Mouse (Mus musculus): Measurements from ENCODE around the gene Zmynd8.
"Not testable (repeated sequence)": the region's sequence is repeated elsewhere in the genome, so short reads cannot be mapped to it uniquely, and the experiment has no call there.

Zmynd8 gene

DNA sequence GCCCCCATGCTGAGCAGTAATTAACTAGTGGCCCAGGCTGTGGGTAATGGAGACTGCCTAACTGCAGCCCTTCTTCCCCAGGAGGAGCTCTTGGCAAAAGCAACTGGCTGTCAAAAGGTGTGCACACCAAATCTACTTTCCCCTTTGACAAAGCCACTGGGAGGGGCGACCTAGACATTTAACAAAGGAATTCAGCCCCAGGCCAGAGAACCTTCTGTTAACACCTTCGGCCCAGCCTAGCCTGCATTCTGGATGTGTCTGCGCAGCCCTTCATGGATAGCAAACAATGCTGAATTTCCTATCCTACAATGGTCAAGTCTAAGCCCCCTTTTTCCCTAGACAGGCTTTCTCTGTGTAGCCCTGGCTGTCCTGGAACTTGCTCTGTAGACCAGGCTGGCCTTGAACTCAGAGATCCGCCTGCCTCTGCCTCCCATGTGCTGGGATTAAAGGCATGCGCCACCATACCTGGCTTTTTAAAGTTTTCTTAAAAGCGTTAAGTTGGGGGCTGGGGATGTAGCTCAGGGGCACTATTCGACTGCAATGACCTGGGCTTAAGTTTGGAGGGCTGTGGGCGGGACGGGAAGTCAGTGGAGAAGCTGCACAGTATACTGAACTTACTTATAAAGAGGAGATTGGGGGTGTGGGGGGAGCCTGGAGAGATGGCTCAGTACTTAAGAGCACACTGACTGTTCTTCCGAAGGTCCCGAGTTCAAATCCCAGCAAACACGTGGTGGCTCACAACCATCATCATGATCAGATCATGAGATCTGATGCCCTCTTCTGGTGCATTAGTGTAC, 90.4 kb downstream of the Zmynd8 start:
- no peak for DNase-seq (ENCODE audit: low spot score)

DNA sequence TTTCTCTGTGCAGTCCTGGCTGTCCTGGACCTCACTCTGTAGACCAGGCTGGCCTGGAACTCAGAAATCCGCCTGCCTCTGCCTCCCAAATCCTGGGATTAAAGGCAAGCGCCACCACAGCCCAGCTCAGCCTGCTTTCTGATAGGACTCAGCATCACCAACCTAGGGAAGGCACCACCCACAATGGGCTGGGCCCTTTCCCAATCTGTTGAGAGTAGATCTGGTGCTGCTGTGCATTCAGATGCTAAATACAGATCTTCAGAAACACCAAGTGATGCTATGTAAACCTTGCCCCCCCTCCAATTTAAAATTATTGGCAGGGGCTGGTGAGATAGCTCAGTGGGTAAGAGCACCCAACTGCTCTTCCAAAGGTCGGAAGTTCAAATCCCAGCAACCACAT, 98.6 kb downstream of the Zmynd8 start:
- not testable (repeated sequence) for DNase-seq (ENCODE audit: low spot score)

DNA sequence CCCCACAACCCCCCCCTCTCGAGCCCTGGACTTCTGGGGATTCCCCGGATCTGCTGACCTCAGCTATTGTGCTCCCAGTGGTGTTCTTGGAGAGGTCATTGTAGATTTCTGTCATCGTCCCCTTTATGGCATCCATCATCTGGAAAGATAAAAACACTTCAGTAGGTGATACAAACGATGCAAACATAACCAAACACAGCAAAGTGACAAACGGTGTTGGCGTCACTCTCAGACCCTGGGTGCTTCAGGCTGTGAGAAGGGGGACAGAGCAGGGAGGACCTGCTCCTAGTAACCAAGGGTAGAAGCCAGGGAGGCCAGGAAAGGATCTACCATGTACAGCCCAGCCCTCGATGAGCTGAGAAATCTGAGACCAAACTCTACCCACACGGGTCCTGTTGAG, 100.9 kb downstream of the Zmynd8 start:
- DNase-seq (ENCODE audit: low spot score) = no peak

DNA sequence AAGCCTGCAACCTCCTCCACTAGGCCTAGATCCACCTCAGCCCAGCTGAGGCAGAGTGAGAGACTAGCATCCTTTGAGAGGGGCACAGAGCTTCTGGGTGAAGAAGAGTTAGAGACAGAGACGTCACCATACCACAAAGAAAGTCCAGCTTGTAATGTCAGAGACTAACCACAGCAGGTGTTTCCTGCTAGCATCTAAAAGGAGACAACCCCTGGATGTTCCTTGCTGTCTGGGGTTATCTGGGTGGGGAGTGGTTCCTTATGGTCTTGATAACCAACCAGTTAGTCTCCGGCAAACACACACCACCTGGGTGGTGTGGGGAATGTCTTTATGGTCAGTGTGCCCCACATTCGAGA, 105.6 kb downstream of the Zmynd8 start:
- DNase-seq (ENCODE audit: low spot score) = no peak

DNA sequence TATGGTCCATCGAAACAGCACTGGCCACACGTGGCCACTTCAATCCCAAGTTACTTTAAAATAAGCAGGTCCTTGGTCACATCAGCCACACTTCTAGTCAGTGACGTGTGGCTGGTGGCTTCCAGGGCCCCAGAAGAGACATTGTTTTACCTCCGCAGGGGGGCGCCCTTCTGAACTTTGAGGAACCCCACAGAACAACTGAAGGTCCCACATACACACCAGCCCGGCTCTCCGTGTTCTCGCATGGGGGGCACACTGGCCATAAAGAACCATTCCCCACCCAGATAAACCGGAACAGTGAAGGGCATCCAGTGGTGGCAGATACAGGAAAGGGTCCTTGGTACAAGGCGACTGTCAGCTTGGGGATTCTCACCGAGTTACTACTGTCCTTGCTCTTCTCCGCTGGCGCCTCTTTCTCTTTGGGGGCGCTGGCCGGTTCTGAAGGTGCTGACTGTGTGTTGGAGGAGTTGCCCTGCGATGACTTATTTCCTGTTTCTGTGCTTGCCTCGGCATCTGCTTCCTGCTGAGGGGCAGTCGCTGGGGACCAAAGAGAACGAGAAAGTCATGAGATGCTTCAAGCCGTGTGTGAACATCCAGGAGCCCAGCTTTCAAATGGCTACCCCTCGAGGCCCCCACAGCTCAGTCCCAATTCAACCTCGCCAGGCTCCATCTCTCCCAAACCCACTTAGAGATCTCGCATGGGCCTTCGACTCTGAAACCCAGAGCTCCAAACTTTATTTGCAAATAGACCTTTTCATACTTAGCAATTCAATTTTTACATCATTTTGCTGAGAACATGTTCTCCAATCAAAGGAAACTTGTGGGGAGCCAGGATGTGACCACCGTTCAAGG, 106.2 kb downstream of the Zmynd8 start:
- no peak for DNase-seq (ENCODE audit: low spot score)

DNA sequence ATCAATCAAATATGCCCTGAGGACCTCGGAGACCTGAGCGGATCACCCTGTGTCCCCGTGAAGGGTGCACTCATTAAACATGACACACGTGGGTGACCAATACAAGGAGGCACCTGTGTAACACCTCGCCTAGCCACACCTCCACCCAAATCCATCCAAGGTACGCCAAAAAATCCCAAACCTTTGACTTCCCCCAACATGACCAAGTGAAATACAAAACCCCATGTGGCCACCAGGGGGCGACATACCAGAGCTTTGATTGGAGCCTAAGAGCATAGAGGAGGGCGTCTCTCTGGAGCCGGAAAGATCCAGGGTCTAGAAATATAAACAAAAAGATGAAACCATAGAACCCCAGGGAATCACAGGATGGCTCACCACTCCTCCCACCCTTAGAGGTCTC, 107.2 kb downstream of the Zmynd8 start:
- no peak for DNase-seq (ENCODE audit: low spot score)

DNA sequence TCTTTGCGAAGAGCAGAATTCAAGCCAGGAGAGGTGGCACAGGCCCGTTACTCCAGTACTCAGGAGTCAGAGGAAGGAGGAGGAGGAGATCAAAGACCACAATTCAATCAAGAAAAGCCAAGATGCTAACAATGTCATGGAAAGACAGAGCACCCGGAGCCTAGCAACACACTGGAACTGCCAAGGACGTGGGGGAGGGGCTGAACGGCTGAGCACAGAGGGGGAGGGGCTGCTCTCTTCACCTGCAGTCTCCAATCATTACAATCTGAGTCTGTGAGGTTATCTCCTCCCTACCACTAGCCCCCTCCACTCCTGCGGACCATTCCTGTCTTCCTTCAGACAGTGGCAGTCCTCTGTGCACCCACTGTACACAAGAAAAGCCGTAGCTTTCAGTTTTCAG, 107.8 kb downstream of the Zmynd8 start:
- no peak for DNase-seq (ENCODE audit: low spot score)

DNA sequence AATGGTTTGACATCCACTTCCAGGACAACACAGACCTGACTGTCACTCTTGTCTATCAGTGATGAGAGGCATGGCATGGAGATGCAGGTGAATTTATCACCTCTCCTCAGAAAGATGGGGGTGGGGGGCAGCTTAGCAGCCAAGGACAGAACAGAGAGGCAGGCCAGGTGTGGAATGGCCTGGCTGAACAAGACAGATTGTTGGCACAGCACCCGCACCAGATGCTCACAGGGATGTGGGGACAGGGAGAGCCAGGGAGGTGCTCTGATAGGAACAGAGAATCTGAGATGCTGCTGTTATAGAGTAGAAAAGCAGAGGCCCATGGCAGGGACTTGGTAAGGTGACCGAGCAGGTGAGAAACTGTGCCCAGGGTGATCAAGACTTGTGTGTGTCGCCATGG, 109.1 kb downstream of the Zmynd8 start:
- no peak for DNase-seq (ENCODE audit: low spot score)

DNA sequence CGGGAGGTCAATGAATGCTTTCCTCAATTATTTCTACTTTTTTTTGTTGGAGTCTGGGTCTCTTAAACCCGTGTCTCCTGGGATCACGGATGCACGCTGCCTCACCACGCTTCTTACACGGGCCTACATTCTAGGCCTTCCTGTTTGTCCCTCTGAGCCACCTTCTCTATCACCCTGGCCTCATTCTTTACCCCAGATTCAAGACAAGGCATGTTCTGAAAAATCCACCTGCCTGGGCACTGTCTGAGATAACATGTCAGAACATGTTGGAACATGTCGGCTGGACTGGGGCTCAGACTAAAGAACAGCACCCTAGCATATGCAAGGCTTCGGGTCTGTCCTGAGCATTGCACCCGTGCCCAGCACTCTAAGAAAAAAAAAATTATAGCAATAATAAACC, 110.0 kb downstream of the Zmynd8 start:
- no peak for DNase-seq (ENCODE audit: low spot score)

DNA sequence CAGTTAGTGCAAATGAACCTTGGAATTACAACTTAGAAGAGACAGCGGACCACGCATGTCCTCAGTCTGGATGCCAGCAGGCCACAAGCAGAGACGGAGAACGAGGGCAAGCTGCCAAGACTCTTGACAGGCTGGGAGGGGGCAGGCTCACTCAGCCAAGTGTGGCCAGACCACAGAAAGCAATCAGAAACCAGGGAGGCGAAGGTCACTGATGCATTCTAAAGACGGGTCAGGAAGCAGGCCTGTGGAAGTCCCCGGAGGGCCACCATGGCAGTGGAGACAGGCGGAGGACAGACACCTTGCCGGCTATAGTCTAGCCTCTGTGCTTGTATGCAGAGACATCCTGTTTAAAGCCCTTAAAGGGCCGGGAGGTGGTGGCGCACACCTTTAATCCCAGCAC, 110.8 kb downstream of the Zmynd8 start:
- DNase-seq (ENCODE audit: low spot score) = peak; percentile 55

DNA sequence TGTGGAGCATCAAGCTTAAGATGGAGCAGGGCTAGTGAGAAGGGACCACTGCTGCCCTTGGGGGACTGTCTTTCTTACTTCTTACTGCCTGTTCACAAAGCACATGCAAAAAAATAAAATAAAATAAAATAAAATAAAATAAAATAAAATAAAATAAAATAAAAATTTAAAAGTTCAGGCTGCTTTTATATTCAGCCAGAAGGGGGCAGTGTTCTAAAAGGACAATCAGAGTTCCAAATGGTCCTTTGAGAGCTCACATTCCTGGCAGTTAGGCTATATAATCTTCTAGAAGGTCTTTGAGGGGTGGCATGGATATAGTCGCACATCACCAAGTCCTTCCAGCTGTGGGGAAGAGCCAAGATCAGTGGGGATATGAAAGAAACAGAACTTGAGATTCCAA, 112.3 kb downstream of the Zmynd8 start:
- DNase-seq (ENCODE audit: low spot score) = no peak

DNA sequence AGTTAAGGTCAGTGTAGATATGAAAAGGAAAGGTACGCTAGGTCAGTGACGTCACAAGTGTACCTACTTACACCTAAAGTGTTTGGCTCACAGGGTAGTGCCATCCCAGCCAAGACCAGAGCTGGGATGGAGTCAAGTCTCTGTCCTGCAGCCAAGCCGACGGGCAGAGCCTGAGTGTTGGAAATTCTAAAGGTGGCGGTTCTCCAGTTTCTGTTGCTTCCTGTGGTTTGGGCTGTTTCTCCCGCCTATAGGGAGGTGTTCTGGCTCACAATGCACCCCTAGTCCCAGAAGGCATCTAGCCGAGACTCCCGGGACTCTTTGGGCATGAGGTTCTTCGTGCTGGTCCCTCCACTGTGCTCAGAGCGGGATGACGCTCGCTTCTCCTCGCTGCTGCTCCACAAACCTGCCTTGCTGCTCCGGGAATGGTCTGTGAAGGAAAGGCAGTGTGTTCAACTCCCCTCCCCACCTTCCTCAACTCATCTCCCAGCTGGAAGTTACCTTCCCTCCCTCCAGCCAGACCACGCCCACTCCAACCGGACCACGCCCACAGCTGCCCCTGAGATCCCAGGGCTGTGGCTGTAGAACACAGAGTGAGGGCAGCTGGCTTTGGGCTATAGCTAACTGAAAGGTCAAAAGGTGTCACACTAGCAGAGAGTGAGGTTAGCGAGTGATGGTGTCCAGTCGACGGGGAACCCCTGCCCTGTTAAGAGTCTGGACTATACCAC, 113.3 kb downstream of the Zmynd8 start:
- no peak for DNase-seq (ENCODE audit: low spot score)

DNA sequence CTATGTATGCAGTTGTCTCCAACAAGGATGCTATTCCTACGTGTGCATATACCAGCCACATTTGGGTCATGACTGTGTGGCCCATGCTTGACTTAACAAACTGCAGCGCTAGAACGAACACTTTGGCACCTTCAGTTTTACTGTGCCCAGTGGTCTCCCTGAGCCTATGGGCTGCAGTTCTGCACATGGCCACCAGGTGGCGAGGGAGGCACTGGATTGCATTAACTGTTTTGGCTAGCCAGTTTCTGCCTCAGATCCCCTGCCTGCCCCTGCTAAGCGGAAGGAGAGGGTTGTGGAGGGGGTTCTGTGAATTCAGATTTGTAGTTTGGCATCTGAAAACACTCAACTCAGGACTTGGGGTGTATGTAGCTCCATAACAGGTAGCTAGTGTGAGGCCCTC, 116.5 kb downstream of the Zmynd8 start:
- peak; percentile 71 for DNase-seq (ENCODE audit: low spot score)

DNA sequence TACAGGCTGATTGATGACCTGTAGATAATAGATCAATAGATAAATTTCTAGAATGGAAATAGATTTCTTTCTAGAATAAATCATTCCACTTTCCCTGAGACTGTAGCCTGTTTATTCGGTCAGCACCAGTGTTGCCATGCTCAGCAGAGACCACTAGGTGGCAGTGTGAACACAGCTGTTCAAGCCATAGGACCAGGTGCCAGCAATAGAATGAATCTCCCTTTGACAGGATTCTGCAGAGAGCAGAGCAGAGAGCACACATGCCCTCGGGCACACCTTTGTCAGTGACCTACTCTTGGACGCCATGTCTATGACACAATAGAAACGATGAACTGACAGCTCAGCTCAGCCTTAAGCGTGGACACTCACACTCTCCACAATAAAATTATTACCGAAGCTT, 119.9 kb downstream of the Zmynd8 start:
- peak; percentile 57 for DNase-seq (ENCODE audit: low spot score)

DNA sequence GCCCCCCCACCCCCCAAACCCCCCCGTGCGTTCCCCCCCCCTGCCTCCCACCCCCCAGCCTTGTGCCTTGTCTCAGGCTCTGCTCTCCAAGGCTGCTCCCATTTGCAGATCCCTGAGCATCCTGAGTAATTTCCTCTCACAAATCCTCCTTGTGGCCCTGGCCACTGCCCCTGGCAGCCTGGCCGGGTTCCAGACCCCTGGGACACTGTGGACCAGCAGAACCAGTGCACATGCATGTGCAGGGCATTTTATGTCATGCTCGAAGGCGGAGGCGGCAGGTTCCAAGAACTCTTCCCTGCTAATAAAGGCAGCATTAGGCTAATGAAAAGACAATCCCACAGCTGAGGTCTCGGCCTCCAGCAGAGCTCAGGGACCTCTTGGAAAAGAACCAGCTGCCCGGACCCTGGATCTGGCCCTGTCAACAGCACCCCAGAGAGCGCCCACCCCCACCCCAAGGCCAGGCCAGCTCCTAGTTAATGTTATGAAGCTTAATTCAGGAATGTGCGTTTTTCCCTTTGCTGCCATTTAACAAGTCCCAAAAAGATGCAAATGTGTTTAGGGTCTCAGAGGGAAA, 129.4 kb downstream of the Zmynd8 start:
- peak; percentile 29 for DNase-seq (ENCODE audit: low spot score)

DNA sequence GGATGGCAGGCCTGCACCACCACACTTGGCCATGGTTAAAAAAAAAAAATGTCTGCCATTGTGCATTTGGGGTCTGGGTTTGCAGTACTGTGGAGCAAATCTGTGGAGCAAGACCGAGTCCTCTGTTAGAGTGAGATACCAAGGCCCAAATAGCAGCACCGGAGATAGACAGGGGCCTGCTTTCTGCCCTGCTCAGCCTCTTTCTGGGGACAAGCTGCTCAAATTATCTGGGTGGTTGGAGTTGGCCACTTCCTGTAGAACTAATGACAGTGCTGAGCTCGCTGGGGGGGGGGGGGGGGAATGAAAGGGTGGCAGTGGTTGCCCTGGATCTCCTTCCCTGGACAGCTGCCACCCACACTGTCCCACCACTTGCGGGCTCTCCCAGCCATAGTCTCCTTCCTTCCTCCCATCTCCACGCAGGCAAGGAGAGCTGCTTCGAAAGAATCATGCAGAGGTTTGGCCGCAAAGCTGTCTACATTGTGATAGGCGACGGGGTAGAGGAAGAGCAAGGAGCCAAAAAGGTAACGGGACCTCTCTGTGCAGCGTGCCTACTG, 129.9 kb downstream of the Zmynd8 start:
- no peak for DNase-seq (ENCODE audit: low spot score)

DNA sequence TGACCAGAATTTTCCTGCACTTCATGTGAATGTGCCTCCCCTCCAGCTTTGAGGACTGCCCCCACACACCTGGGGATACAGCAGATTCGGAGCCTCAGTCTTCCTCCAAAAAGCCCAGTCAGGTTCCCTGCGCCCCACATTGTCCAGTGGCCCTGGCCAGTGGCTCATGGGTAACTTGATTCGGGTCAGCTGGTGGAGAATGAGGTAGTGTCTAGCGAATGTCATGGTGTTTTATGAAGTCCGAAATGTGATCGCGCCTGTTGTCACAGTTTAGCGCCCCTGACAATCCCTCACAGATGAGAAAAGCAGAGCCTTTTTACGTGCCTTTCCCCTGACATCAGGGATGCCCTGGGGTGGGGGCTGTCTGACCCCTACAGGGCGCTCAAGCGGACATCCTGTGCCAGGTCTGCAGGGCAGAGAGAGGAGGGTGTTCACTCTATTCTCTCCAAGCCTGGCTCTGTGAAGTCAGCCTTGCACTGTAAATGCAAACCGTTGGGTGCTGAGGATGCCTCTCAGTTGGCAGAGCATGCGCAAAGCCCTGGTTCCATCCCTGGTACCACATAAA, 139.3 kb downstream of the Zmynd8 start:
- no peak for DNase-seq (ENCODE audit: low spot score)

DNA sequence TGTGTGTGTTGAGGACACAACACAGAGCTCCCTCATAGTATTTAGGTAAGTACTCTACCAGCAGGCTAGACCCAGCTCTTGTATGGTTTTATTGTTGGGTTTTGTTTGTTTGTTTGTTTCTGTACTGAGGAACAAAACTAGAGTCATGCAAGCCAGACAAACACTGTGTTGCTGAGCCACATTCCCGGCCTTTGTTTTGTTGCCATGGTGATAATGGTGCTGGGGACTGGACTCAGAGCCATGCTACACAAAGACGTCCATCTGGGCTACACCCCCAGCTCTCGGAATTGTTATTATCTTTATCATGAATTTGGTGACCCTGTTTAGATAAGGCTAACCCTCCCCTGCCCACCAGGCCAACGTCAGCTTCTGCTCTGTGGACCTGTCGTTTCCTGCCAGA, 140.3 kb downstream of the Zmynd8 start:
- DNase-seq (ENCODE audit: low spot score) = no peak

DNA sequence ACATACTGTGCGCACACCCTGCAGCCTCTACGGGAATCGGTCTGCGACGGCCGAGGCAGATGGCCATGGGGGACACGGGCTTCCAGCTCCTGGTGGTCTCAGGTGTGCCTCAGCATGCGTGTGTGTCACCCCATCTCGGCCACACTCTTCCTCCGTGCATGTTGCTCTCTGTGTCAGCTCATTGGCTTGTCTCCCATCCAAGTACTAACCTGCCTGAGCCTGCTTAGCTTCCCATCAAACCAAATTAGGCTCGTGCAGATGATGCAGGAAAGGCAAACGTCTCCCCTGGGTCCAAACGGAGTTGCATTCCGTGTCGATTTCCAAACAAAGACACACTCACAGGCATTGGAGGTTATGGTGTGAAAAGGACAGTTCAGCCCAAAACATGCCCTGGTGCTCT, 141.0 kb downstream of the Zmynd8 start:
- no peak for DNase-seq (ENCODE audit: low spot score)

DNA sequence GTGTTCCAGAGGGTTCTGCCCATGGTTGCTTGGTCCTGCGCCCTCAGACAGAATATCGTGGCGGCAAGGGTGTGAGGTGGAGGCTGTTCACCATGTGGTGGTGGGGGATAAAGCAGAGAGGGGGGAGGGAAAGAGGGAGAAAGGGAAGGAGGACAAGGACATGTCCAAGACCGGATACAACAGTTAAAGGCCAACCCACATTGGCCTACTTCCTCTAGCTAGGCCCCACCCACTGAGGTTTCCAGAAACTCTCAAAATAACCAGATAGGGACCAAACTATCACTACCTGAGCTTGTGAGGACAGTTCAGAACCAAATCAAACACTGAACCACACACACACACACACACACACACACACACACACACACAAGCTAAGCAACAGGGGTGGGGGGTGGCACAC, 146.1 kb downstream of the Zmynd8 start:
- DNase-seq (ENCODE audit: low spot score) = no peak

DNA sequence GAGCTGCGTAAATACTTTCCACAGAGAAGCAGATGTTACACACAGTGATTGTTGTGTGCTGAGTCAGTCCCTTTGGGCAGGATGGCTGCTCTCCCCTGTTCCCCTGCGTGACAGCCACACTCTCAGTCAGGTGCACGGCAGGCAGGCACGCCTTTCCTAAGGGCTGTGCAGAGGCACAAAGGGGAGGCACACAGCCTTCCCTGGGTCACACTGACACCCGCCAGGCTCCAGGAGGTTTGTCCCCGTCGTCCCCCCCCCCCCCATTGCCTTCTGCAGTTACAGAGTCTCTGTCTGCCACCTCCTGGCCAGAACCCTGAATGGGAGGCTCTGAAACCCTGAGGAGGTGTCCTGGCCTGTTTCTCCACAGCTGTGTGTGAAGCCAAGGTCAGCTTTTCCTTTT, 147.7 kb downstream of the Zmynd8 start:
- DNase-seq (ENCODE audit: low spot score) = no peak

DNA sequence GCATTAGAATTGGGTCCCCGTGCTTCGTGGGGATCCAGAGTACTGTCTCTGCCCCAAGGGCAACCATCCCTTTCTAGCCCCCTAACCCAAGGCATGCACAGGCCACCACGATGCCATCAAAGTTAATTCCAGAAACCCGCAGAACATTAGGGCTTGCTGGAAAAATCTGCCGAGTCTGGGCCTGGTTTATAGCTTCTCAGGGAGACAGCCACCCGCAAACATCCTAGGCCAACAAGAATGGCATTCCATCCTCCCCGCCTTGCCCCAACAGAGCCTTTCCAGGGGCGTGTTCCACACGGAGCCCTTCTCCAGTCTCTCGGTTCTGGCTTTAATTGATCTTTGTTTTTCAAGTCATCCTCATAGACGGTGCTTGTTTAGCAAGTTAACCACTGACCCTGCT, 150.4 kb downstream of the Zmynd8 start:
- DNase-seq (ENCODE audit: low spot score) = no peak
